Mouse (Mus musculus): ENCODE data around the gene Olfr549. TPM values are rescaled to one million over a fixed set of nuclear protein-coding genes. Genes with fewer than 3 reads are reported as not detected.

Olfr549 gene
- polyA plus RNA-seq, 1 experiment = not detected

DNA sequence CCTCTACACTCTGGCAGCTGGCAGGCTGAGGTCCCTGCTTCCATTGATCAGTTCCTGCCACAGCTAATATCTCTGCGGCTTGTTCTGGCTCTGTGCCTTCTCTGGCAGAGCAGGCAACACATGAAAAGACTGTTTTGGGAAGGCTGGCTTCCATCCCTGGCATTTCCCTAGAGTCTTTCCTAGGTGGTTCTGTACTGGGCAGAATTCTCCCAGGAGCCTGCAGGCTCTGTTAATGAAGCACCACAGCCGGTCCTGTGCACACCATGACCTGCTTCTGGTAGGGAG is 32.7 kb upstream of the Olfr549 start:
- Histone ChIP-seq H3K4me3 (ENCODE audit: insufficient read depth, low read length) (no peak overlapping the region), H3K4me1 (ENCODE audit: control insufficient read depth, insufficient read depth, low read length) (no peaks in the 10 kb centered on the region), H3K27ac (ENCODE audit: insufficient read depth, low read length) (no peak overlapping the region)
- TF ChIP-seq POLR2A (IDR thresholded peaks at IDR 0.05; ENCODE audit: extremely low read depth, insufficient read depth, low read length) (no peak), CTCF (IDR thresholded peaks at IDR 0.05; ENCODE audit: extremely low read depth, insufficient read depth, low read length) (no peak)

DNA sequence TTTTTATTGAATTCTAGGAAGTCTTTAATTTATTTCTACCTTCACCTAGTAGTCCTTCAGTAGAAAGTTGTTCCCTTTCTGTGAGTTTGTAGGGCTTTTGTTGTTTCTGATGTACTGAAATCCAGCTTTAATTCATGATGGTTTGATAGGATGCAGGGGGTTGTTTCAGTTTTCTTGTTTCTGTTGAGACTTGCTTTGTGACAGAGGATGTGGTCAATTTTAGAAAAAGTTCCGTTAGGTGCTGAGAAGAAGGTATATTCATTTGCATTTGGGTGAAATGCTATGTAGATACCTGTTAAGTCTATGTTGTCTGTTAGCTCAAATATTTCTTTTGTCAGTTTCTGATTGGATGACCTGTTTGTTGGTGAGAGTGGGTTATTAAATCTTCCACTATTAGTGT is 20.6 kb upstream of the Olfr549 start:
- Histone ChIP-seq H3K4me1 (ENCODE audit: control insufficient read depth, insufficient read depth, low read length) (no peaks in the 10 kb centered on the region), H3K27ac (ENCODE audit: insufficient read depth, low read length) (no peak overlapping the region), H3K4me3 (ENCODE audit: insufficient read depth, low read length) (no peak overlapping the region)
- TF ChIP-seq POLR2A (IDR thresholded peaks at IDR 0.05; ENCODE audit: extremely low read depth, insufficient read depth, low read length) (no peak), CTCF (IDR thresholded peaks at IDR 0.05; ENCODE audit: extremely low read depth, insufficient read depth, low read length) (no peak)

DNA sequence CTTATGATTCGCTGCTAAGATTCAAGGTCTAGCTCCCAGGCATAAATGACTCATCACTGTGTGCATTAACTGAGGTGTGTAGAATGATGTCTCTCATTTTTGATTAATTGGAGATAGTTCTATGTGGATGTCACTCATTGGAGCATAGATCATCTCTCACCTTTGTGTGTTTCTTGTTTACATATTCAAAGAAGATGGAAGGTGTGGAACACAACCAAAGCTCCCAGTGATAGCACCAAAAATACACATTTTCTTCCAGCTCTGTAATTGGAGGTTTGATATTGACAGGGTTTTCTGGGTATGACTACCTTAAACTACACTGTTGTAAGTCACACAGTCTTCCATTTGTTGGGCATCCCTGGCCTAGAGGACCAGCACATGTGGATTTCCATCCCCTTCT is 15.2 kb upstream of the Olfr549 start, which contains the start of gene Olfr547:
TSS of gene Olfr547 (plus strand) at position 301 of the 400 bp plus-strand sequence.
- no peak for TF ChIP-seq POLR2A (IDR thresholded peaks at IDR 0.05; ENCODE audit: extremely low read depth, insufficient read depth, low read length)
- no peak for TF ChIP-seq CTCF (IDR thresholded peaks at IDR 0.05; ENCODE audit: extremely low read depth, insufficient read depth, low read length)
- H3K4me1 ChIP-seq (ENCODE audit: control insufficient read depth, insufficient read depth, low read length) = no peaks in the 10 kb centered on the region

DNA sequence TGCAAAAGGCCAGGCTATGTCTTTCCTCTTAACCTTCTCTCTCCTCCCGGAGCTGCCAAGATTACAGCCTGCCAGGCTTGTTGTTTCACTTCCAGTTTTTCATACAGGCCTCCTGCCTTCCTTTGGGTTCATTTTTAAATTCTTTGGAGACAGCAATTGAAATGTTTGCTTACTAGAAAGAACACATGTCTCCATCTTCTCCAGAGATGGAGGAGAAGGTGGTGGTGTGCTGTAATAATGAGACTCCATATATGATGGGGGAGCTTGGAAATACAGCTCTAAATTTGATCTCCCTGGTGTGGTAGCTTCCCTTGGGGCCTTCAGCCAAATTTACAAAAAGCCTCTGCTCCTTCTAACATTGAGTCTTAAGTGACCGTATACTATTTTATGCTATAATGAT is 9.1 kb upstream of the Olfr549 start, which contains the start of gene Olfr548-ps1:
TSS of gene Olfr548-ps1 (plus strand) at position 301 of the 400 bp plus-strand sequence.
- TF ChIP-seq POLR2A (IDR thresholded peaks at IDR 0.05; ENCODE audit: extremely low read depth, insufficient read depth, low read length) = no peak
- no peak for TF ChIP-seq CTCF (IDR thresholded peaks at IDR 0.05; ENCODE audit: extremely low read depth, insufficient read depth, low read length)
- H3K4me3 ChIP-seq (ENCODE audit: insufficient read depth, low read length) = no peak within 1 kb of the TSS
- no peaks in the 10 kb centered on the region for H3K4me1 ChIP-seq (ENCODE audit: control insufficient read depth, insufficient read depth, low read length)
- H3K27ac ChIP-seq (ENCODE audit: insufficient read depth, low read length) = no peak within 1 kb of the TSS

More for the DNA sequence above, 15.2 kb upstream of the Olfr549 start, which contains the start of gene Olfr547:
- H3K4me3 ChIP-seq (ENCODE audit: insufficient read depth, low read length) = no peak within 1 kb of the TSS
- H3K27ac ChIP-seq (ENCODE audit: insufficient read depth, low read length) = no peak within 1 kb of the TSS

DNA sequence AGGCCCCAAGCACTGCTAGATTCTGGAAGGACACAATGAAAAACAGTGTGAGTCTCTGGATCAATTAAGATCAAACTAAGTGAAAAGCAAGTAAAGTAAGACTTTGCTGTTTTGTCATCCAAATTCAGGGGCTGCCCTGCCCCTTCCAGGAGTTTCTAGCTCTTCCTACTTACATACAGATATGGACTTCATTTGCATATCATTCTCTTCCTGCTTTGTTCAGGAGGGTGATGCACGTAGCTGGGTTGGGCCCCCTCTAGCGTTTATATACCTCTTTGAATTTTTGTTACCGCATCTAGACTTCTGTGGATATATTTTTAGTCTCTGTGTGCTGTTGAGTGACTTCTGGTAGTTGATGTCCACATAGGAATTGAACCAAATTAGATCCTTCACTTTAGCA is 8.4 kb upstream of the Olfr549 start:
- H3K27ac ChIP-seq (ENCODE audit: insufficient read depth, low read length) = no peak overlapping the region
- H3K4me3 ChIP-seq (ENCODE audit: insufficient read depth, low read length) = no peak overlapping the region
- TF ChIP-seq POLR2A (IDR thresholded peaks at IDR 0.05; ENCODE audit: extremely low read depth, insufficient read depth, low read length) (no peak), CTCF (IDR thresholded peaks at IDR 0.05; ENCODE audit: extremely low read depth, insufficient read depth, low read length) (no peak)
- no peaks in the 10 kb centered on the region for H3K4me1 ChIP-seq (ENCODE audit: control insufficient read depth, insufficient read depth, low read length)

DNA sequence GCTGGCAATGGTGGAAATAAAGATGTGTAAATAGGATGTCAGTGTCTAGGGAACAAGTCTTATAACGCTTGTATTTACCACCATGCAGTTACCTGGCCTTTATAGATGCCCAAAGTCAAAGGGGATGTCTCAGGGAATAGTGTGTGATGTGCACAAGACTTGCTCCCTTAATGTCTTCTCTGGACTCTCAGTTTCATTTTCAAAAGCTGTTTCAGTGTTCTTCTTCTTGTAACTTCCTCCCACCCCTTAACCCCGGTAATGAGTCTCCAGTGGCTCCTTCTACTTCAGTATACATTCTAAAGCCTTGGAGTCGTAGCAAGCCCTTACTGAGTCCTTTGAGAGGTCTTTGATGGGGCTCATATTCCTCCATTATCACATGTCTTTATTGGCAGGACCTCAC is 3.6 kb downstream of the Olfr549 start:
- Histone ChIP-seq H3K4me1 (ENCODE audit: control insufficient read depth, insufficient read depth, low read length) (no peaks in the 10 kb centered on the region), H3K4me3 (ENCODE audit: insufficient read depth, low read length) (no peak overlapping the region), H3K27ac (ENCODE audit: insufficient read depth, low read length) (no peak overlapping the region)
- TF ChIP-seq CTCF (IDR thresholded peaks at IDR 0.05; ENCODE audit: extremely low read depth, insufficient read depth, low read length) (no peak), POLR2A (IDR thresholded peaks at IDR 0.05; ENCODE audit: extremely low read depth, insufficient read depth, low read length) (no peak)

DNA sequence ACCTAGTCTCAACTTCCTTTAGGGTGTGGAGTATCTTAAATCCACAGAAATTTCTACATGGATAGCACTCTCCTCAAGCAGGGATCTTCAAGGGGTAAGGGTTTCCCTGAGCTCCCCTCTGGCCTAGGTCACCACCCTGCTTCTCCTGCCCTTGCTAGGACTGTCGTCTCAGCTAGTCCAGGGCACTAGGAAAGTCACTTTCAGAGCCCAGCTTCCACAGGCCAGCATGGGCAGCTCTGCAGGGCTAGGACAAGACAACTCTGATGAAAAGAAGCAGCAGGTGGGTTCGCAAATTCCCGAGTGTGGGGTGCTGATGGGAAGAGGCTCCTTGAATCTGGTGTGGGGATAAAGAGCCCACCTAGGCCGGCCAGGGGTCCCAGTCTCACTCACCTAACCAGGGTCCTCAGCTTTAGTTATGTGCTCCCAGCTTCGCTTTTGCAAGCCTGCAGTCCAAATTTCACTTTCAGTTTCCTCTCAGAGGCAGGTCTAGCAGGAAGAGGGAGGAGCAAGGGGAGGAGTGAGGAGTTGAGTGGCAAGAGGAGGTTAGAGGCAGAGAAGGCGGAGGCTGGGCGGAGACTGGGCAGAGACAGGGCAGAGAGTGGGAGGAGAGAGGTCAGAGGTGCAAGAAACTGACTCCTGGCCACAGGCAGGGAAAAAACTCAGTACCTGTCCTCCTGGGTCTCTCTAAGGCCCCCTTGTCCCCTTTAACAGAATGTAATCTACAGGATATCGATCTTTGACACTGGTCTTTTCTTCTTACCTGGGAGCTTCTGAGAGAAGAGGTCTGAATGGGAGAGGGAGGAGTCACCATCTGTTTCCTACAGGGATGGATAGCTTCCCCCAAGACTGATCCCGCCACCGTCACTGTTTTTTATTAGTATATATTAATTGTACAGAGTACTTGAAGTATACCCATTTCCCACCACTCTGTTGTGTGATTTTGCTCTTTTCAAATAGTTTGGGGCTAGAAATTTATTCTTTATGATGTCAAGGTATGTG is 15.6 kb downstream of the Olfr549 start, which contains the start of gene Trim21:
TSS of gene Trim21 (minus strand) at position 488 of the 999 bp plus-strand sequence.
- H3K4me1 ChIP-seq (ENCODE audit: control insufficient read depth, insufficient read depth, low read length) = no peaks in the 10 kb centered on the region
- H3K4me3 ChIP-seq (ENCODE audit: insufficient read depth, low read length) = peak within 1 kb of the TSS; percentile 36
- TF ChIP-seq POLR2A (IDR thresholded peaks at IDR 0.05; ENCODE audit: extremely low read depth, insufficient read depth, low read length) (no peak), CTCF (IDR thresholded peaks at IDR 0.05; ENCODE audit: extremely low read depth, insufficient read depth, low read length) (no peak)
- H3K27ac ChIP-seq (ENCODE audit: insufficient read depth, low read length) = 0 out of 2 replicates have a peak within 1 kb of the TSS, but pooled peaks have one; percentile 15

DNA sequence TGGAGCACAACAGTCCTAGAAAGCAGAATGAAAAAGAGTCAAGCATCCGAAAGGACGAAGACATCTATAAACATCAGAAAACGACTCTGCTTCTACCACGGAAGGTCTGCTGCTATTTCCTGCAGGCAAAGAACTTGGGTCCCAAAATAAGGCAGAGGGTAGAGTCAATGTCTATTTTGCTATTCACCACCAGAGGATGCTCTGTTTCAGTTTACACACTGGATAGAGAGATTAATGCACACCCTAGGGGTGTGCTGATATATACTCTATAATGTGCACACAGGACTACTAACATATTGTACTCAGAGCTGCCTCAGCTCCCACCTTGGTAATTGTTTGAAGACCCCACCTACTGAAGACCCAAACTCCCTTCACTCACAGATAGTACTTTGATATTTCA is 16.5 kb downstream of the Olfr549 start:
- no peaks in the 10 kb centered on the region for H3K4me1 ChIP-seq (ENCODE audit: control insufficient read depth, insufficient read depth, low read length)
- no peak overlapping the region for H3K4me3 ChIP-seq (ENCODE audit: insufficient read depth, low read length)
- no peak overlapping the region for H3K27ac ChIP-seq (ENCODE audit: insufficient read depth, low read length)
- TF ChIP-seq CTCF (IDR thresholded peaks at IDR 0.05; ENCODE audit: extremely low read depth, insufficient read depth, low read length) (no peak), POLR2A (IDR thresholded peaks at IDR 0.05; ENCODE audit: extremely low read depth, insufficient read depth, low read length) (no peak)

DNA sequence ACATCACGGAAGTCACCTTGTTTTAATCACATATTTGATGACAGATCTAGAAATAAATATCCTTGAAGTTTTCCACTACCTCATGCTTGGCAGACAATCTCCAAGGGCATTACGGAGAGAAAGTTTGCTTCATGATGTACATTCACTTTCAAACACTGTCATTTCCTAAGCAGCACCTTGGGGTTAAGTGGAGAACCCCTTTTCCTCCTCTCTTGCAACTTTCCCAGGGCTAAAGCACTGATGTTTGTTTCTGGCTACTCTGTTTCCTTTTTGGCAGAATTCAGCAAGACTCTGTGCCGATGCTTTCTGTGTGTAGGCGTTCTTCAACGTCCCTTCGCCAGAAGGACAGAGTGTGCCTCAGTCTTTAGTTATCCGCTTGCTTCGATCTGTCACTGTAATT is 21.5 kb downstream of the Olfr549 start, which contains the start of gene Olfr550:
TSS of gene Olfr550 (plus strand) at position 301 of the 400 bp plus-strand sequence.
- no peak within 1 kb of the TSS for H3K27ac ChIP-seq (ENCODE audit: insufficient read depth, low read length)
- no peaks in the 10 kb centered on the region for H3K4me1 ChIP-seq (ENCODE audit: control insufficient read depth, insufficient read depth, low read length)
- no peak within 1 kb of the TSS for H3K4me3 ChIP-seq (ENCODE audit: insufficient read depth, low read length)
- TF ChIP-seq CTCF (IDR thresholded peaks at IDR 0.05; ENCODE audit: extremely low read depth, insufficient read depth, low read length) (no peak), POLR2A (IDR thresholded peaks at IDR 0.05; ENCODE audit: extremely low read depth, insufficient read depth, low read length) (no peak)
